Mouse (Mus musculus): Measurements from ENCODE around the gene Epha8. TPM values are rescaled to one million over a fixed set of nuclear protein-coding genes. Genes with fewer than 3 reads are reported as not detected.

Epha8 gene
- polyA plus RNA-seq, 1 experiment from 2014 or later, result 7.2 TPM

- Histone ChIP-seq H3K4me2 (replicated peaks) (no peak overlapping the region), H3K9ac (no peak overlapping the region)
These were observed 13.1 kb upstream of the Epha8 start for GRCm38 (mm10) chr4:136969503-136970276.

GRCm38 (mm10) chr4:136969096-136969495 lies 12.5 kb upstream of the Epha8 start:
- Histone ChIP-seq H3K9ac (no peak overlapping the region), H3K9me3 (no peaks in the 10 kb centered on the region), H3K4me3 (no peak overlapping the region), H3K27ac (no peak overlapping the region), H3K4me1 (peaks cover 49% of the 10 kb centered on the region), H3K27me3 (replicated peaks) (peaks cover 26% of the 10 kb centered on the region), H3K36me3 (no peaks in the 10 kb centered on the region), H3K4me2 (replicated peaks) (no peak overlapping the region)
- no peak for ATAC-seq (ENCODE audit: low FRiP score, low read depth)
- 70% methylated on average over 8 of the region's 8 CpGs for WGBS

More at GRCm38 (mm10) chr4:136969503-136970276, 13.1 kb upstream of the Epha8 start:
- H3K27me3 ChIP-seq (replicated peaks), result peaks cover 26% of the 10 kb centered on the region
- 49% methylated on average over 16 of the region's 16 CpGs for WGBS
- H3K27ac ChIP-seq, result no peak overlapping the region
- H3K9me3 ChIP-seq, result no peaks in the 10 kb centered on the region
- H3K4me3 ChIP-seq, result no peak overlapping the region
- no peaks in the 10 kb centered on the region for H3K36me3 ChIP-seq
- H3K4me1 ChIP-seq, result peaks cover 45% of the 10 kb centered on the region
- ATAC-seq (ENCODE audit: low FRiP score, low read depth), result no peak

DNA sequence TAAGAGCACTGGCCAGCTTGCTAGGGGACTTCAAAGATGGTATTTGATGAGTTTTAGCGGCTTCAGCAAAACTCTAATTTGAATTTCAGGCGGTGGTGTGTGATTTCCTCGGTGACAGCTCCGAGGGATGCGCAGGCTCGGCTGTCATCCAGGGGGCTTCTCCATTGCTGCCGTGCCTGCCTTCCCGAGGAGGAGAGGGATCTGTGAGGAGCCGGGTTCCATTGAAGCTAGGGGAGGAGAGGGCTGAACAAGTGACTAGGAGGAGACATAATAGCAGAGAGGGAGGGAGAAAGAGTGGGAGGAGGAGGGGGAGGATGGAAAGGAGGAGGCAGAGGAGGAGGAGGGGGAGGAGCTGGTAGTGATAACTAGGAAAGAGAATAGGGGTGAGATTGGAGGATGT lies 10.9 kb upstream of the Epha8 start:
- WGBS, result 26% methylated on average over 9 of the region's 9 CpGs
- Histone ChIP-seq H3K4me2 (replicated peaks) (no peak overlapping the region), H3K9ac (no peak overlapping the region)

GRCm38 (mm10) chr4:136966493-136967390 lies 10.1 kb upstream of the Epha8 start:
- Histone ChIP-seq H3K4me3 (no peak overlapping the region), H3K36me3 (no peaks in the 10 kb centered on the region), H3K4me2 (replicated peaks) (no peak overlapping the region; the same call in 1 of the 2 replicates), H3K4me1 (peaks cover 71% of the 10 kb centered on the region), H3K9me3 (no peaks in the 10 kb centered on the region), H3K27ac (no peak overlapping the region), H3K27me3 (replicated peaks) (peaks cover 26% of the 10 kb centered on the region), H3K9ac (no peak overlapping the region)
- 27% methylated on average over 16 of the region's 16 CpGs for WGBS
- ATAC-seq (ENCODE audit: low FRiP score, low read depth), result no peak

More for the DNA sequence above, 10.9 kb upstream of the Epha8 start:
- Histone ChIP-seq H3K27me3 (replicated peaks) (peaks cover 26% of the 10 kb centered on the region), H3K4me1 (peaks cover 63% of the 10 kb centered on the region), H3K4me3 (no peak overlapping the region), H3K27ac (no peak overlapping the region), H3K36me3 (no peaks in the 10 kb centered on the region), H3K9me3 (no peaks in the 10 kb centered on the region)
- no peak for ATAC-seq (ENCODE audit: low FRiP score, low read depth)

GRCm38 (mm10) chr4:136964990-136965421 lies 8.4 kb upstream of the Epha8 start:
- no peaks in the 10 kb centered on the region for H3K9me3 ChIP-seq
- no peak overlapping the region for H3K27ac ChIP-seq
- H3K36me3 ChIP-seq, result no peaks in the 10 kb centered on the region
- no peak overlapping the region for H3K9ac ChIP-seq
- H3K4me2 ChIP-seq (replicated peaks), result no peak overlapping the region; the same call in 1 of the 2 replicates
- WGBS, result 9% methylated on average over 15 of the region's 15 CpGs
- no peak for ATAC-seq (ENCODE audit: low FRiP score, low read depth)
- H3K4me3 ChIP-seq, result no peak overlapping the region
- peaks cover 78% of the 10 kb centered on the region for H3K4me1 ChIP-seq
- H3K27me3 ChIP-seq (replicated peaks), result peaks cover 26% of the 10 kb centered on the region

DNA sequence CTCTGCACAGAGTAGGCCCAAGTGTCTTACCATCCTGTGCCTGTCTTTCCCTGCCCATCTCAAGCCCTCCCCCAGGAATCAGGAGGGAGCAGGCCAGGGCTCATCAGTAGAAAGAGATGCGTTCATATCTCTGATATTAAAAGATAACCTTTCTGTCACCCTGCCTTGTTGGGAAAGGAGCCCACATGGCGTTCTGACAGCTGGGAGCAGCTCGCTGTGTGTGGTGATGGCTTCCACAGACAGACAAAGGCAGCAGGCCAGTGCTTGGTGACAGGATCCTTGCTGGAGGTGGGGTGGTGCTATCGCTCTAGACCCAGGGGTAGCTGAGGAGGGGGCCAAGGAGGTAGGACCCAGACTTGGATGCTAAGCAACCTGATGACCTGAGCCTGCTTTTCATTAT lies 5.8 kb upstream of the Epha8 start:
- no peak for ATAC-seq (ENCODE audit: low FRiP score, low read depth)
- Histone ChIP-seq H3K27me3 (replicated peaks) (peaks cover 35% of the 10 kb centered on the region), H3K9ac (no peak overlapping the region), H3K36me3 (no peaks in the 10 kb centered on the region), H3K4me3 (no peak overlapping the region), H3K4me2 (replicated peaks) (no peak overlapping the region), H3K27ac (no peak overlapping the region), H3K9me3 (no peaks in the 10 kb centered on the region), H3K4me1 (peaks cover 62% of the 10 kb centered on the region)
- WGBS, result 56% methylated on average over 4 of the region's 4 CpGs

- H3K27me3 ChIP-seq (replicated peaks), result peaks cover 36% of the 10 kb centered on the region
- no peak overlapping the region for H3K9ac ChIP-seq
- no peak overlapping the region for H3K4me2 ChIP-seq (replicated peaks)
- no peak for ATAC-seq (ENCODE audit: low FRiP score, low read depth)
- no peak overlapping the region for H3K4me3 ChIP-seq
- no peaks in the 10 kb centered on the region for H3K36me3 ChIP-seq
- WGBS, result 22% methylated on average over 4 of the region's 4 CpGs
- H3K4me1 ChIP-seq, result peaks cover 62% of the 10 kb centered on the region
- no peaks in the 10 kb centered on the region for H3K9me3 ChIP-seq
- no peak overlapping the region for H3K27ac ChIP-seq
These were observed 5.1 kb upstream of the Epha8 start for GRCm38 (mm10) chr4:136961642-136962285.

DNA sequence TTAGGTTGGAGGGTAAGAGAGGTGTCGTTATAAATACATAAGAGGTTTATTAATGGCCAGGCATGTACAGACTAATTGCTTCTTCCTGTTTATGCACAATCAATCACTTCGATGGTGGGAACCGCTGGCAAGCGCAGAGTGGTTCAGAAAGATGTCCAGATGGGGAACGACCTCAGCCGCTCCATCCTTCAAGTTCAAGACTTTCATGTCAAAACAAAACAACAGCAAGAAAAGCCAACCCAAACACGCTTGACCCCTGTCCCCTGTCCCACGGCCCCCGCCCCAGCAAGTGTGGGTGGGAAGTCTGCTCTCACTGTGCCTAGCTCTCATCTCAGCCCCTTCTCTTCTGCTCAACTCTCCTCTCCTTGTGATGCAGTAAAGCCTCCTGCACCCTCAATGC lies 4.0 kb upstream of the Epha8 start:
- H3K4me3 ChIP-seq, result no peak overlapping the region
- no peak overlapping the region for H3K27ac ChIP-seq
- no peak for ATAC-seq (ENCODE audit: low FRiP score, low read depth)
- H3K9me3 ChIP-seq, result no peaks in the 10 kb centered on the region
- no peak overlapping the region for H3K9ac ChIP-seq
- no peaks in the 10 kb centered on the region for H3K36me3 ChIP-seq
- peaks cover 56% of the 10 kb centered on the region for H3K4me1 ChIP-seq
- WGBS, result 48% methylated on average over 9 of the region's 9 CpGs
- H3K27me3 ChIP-seq (replicated peaks), result peaks cover 37% of the 10 kb centered on the region
- H3K4me2 ChIP-seq (replicated peaks), result no peak overlapping the region

GRCm38 (mm10) chr4:136960068-136960467 lies 3.5 kb upstream of the Epha8 start:
- Histone ChIP-seq H3K4me2 (replicated peaks) (no peak overlapping the region), H3K36me3 (no peaks in the 10 kb centered on the region), H3K27ac (no peak overlapping the region), H3K27me3 (replicated peaks) (peaks cover 38% of the 10 kb centered on the region), H3K4me3 (no peak overlapping the region), H3K9me3 (no peaks in the 10 kb centered on the region), H3K4me1 (peaks cover 51% of the 10 kb centered on the region), H3K9ac (no peak overlapping the region)
- WGBS, result 59% methylated on average over 3 of the region's 3 CpGs
- ATAC-seq (ENCODE audit: low FRiP score, low read depth), result no peak

DNA sequence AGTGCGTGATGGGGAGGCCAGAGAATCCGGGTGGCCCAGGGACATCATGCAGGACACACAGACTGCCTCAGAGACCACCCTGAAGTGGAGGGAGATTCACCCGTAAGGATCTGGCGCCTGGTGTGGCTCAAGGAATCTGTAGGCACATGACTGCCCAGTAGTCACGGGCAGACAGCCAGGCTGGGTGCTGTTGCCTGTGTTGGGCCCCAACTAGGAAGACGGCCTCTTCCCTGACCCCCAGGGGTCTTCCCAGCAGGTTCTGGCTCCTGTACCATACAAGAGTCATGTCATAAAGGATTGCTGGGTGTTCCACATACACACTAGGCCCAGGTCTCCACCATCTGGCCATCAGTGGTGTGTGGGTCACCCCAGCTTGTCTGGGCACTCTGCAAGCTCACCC lies 2.1 kb downstream of the Epha8 start:
- Histone ChIP-seq H3K27me3 (replicated peaks) (peaks cover 56% of the 10 kb centered on the region), H3K4me3 (no peak overlapping the region), H3K9me3 (no peaks in the 10 kb centered on the region), H3K27ac (no peak overlapping the region), H3K36me3 (no peaks in the 10 kb centered on the region), H3K9ac (no peak overlapping the region), H3K4me2 (replicated peaks) (peak overlapping the region; percentile 3; the same call in 1 of the 2 replicates), H3K4me1 (peaks cover 22% of the 10 kb centered on the region)
- ATAC-seq (ENCODE audit: low FRiP score, low read depth), result no peak
- 71% methylated on average over 6 of the region's 6 CpGs for WGBS

GRCm38 (mm10) chr4:136949266-136949989 lies 7.2 kb downstream of the Epha8 start:
- WGBS, result 28% methylated on average over 10 of the region's 10 CpGs
- Histone ChIP-seq H3K9me3 (no peaks in the 10 kb centered on the region), H3K9ac (no peak overlapping the region), H3K4me3 (no peak overlapping the region), H3K27me3 (replicated peaks) (peaks cover 17% of the 10 kb centered on the region), H3K27ac (no peak overlapping the region), H3K4me1 (peaks cover 21% of the 10 kb centered on the region), H3K4me2 (replicated peaks) (no peak overlapping the region), H3K36me3 (no peaks in the 10 kb centered on the region)
- ATAC-seq (ENCODE audit: low FRiP score, low read depth), result no peak

Data from neural tube, embryonic 12.5 days (tissue).